Mouse (Mus musculus): ENCODE data around the gene Krt14. TPM values are rescaled to one million over a fixed set of nuclear protein-coding genes. Genes with fewer than 3 reads are reported as not detected.

Krt14 gene
- total and polyA plus RNA-seq, 3 experiments, result 0.08 to 0.11 TPM; not detected in 1

DNA sequence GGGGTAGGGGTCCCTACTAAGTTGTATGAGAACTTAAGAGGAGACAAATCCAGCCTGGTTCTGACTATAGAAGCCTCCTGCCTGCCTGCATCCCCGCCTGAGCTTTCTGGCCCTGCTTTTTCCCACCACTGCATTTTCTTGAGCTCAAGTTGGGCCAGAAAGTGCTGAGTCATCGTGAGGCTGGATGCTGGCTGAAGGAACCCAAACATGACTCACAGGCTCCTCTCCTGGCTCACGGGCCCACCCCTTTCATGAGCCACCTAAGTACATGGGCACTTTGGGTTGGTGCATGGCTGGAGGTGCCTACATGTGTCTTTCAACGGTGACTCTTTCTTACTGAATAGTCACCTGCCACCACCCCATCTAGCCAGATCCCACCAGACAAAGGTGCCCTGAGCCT is 8.7 kb downstream of the Krt14 start:
- ATAC-seq (ENCODE audit: extremely low read depth, insufficient number of reproducible peaks, low FRiP score, poor library complexity, severe bottlenecking) (no peak), DNase-seq (ENCODE audit: low spot score) (no peak)
- H3K4me1 ChIP-seq (ENCODE audit: insufficient read depth, low read depth, low read length), result no peaks in the 10 kb centered on the region
- H3K4me3 ChIP-seq (ENCODE audit: low read depth, low read length), result no peak overlapping the region
- peaks cover 68% of the 10 kb centered on the region for H3K9me3 ChIP-seq (replicated peaks)
- no peaks in the 10 kb centered on the region for H3K27me3 ChIP-seq (ENCODE audit: insufficient read depth, low read length)
- TF ChIP-seq POLR2AphosphoS5 (IDR thresholded peaks at IDR 0.05; ENCODE audit: insufficient replicate concordance, low read depth, low read length) (no peak), GATA2 (IDR thresholded peaks at IDR 0.05; ENCODE audit: borderline replicate concordance, low read depth, low read length) (no peak), CTCF (IDR thresholded peaks at IDR 0.05; ENCODE audit: low read depth, low read length) (no peak), TAL1 (conservative IDR thresholded peaks at IDR 0.05; ENCODE audit: low read depth, low read length) (no peak), GATA1 (IDR thresholded peaks at IDR 0.05; ENCODE audit: borderline replicate concordance, low read length) (no peak)
- H3K36me3 ChIP-seq (replicated peaks), result no peaks in the 10 kb centered on the region

DNA sequence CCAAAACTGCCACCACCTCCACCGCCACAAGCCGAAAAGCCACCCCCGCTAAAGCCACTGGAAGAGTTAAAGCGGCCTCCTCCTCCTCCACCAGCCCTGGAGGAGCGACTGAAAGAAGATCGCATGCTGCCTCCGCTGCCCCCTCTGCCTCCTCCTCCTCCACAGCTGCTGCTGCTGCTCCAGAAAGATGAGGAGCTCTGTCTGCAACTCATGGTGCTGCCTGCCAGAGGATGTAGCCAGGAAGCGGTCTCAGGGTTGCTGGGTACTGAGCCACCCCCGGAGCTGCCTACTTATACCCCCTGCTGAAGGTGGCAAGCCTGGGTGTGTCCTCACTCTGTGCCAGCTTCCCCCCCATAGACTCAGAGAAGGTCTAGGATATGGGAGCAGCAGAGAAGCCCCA is 14.4 kb downstream of the Krt14 start, which contains the start of gene Krt9:
Gene Krt9 (minus strand): TSS at position 255 of the 400 bp plus-strand sequence.
- TF ChIP-seq TAL1 (conservative IDR thresholded peaks at IDR 0.05; ENCODE audit: low read depth, low read length), result no peak
- no peak for TF ChIP-seq GATA2 (IDR thresholded peaks at IDR 0.05; ENCODE audit: borderline replicate concordance, low read depth, low read length)
- no peaks in the 10 kb centered on the region for H3K36me3 ChIP-seq (replicated peaks)
- H3K9me3 ChIP-seq (replicated peaks), result peaks cover 71% of the 10 kb centered on the region
- ATAC-seq (ENCODE audit: extremely low read depth, insufficient number of reproducible peaks, low FRiP score, poor library complexity, severe bottlenecking) (no peak), DNase-seq (ENCODE audit: low spot score) (no peak)
- H3K4me3 ChIP-seq (ENCODE audit: low read depth, low read length), result no peak within 1 kb of the TSS
- no peaks in the 10 kb centered on the region for H3K27me3 ChIP-seq (ENCODE audit: insufficient read depth, low read length)
- no peaks in the 10 kb centered on the region for H3K4me1 ChIP-seq (ENCODE audit: insufficient read depth, low read depth, low read length)

DNA sequence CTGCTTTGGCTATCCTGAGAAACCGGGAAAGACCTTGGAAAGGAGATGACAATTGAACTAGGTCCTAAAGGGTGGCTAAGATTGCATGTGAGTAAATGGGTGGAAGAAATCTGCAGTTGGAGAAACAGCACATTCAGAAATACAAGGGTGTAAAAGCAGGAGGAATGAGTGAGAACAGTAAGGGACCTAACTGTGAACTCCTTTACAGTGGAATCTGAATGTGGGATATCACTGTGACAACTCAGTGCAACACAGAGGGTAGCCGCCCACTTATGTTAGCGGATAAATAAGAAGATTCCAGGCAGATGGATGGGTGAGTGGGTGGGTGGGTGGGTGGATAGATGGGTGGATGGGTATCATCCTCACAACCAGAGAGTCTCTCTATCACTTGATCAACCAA is 15.5 kb downstream of the Krt14 start:
- TF ChIP-seq GATA2 (IDR thresholded peaks at IDR 0.05; ENCODE audit: borderline replicate concordance, low read depth, low read length) (no peak), TAL1 (conservative IDR thresholded peaks at IDR 0.05; ENCODE audit: low read depth, low read length) (no peak), CTCF (IDR thresholded peaks at IDR 0.05; ENCODE audit: low read depth, low read length) (no peak), POLR2AphosphoS5 (IDR thresholded peaks at IDR 0.05; ENCODE audit: insufficient replicate concordance, low read depth, low read length) (no peak)
- Histone ChIP-seq H3K36me3 (replicated peaks) (no peaks in the 10 kb centered on the region), H3K27me3 (ENCODE audit: insufficient read depth, low read length) (no peaks in the 10 kb centered on the region)

DNA sequence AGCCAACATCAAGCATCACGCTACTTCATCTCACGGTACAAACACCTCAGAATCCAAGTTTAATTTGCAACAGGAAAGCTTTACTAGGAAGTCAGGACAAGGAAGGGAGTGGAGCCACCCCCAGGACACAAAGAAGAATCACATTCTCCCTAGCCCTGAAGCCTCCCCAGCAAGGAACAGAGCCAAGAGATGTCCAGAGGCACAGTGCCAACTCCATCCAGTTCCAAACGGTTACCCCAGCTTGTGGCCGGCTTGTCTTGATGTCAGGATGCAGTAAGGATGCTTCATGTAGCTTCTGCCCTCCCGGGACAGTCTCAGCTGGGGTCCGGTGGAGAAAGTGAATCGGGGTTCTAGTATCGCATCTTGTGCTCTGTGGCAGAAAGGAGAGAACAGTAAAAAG is 20.6 kb downstream of the Krt14 start:
- H3K36me3 ChIP-seq (replicated peaks), result no peaks in the 10 kb centered on the region
- H3K4me1 ChIP-seq (ENCODE audit: insufficient read depth, low read depth, low read length), result no peaks in the 10 kb centered on the region
- ATAC-seq (ENCODE audit: extremely low read depth, insufficient number of reproducible peaks, low FRiP score, poor library complexity, severe bottlenecking) (no peak), DNase-seq (ENCODE audit: low spot score) (no peak)
- H3K27me3 ChIP-seq (ENCODE audit: insufficient read depth, low read length), result no peaks in the 10 kb centered on the region
- no peak overlapping the region for H3K4me3 ChIP-seq (ENCODE audit: low read depth, low read length)
- TF ChIP-seq GATA1 (IDR thresholded peaks at IDR 0.05; ENCODE audit: borderline replicate concordance, low read length), result no peak
- no peak for TF ChIP-seq POLR2AphosphoS5 (IDR thresholded peaks at IDR 0.05; ENCODE audit: insufficient replicate concordance, low read depth, low read length)
- TF ChIP-seq TAL1 (conservative IDR thresholded peaks at IDR 0.05; ENCODE audit: low read depth, low read length), result no peak
- no peak for TF ChIP-seq GATA2 (IDR thresholded peaks at IDR 0.05; ENCODE audit: borderline replicate concordance, low read depth, low read length)
- TF ChIP-seq CTCF (IDR thresholded peaks at IDR 0.05; ENCODE audit: low read depth, low read length), result no peak
- peaks cover 71% of the 10 kb centered on the region for H3K9me3 ChIP-seq (replicated peaks)

More for the DNA sequence above, 15.5 kb downstream of the Krt14 start:
- no peak for ATAC-seq (ENCODE audit: extremely low read depth, insufficient number of reproducible peaks, low FRiP score, poor library complexity, severe bottlenecking)
- Histone ChIP-seq H3K9me3 (replicated peaks) (peaks cover 64% of the 10 kb centered on the region), H3K4me1 (ENCODE audit: insufficient read depth, low read depth, low read length) (no peaks in the 10 kb centered on the region), H3K4me3 (ENCODE audit: low read depth, low read length) (no peak overlapping the region)
- no peak for DNase-seq (ENCODE audit: low spot score)

DNA sequence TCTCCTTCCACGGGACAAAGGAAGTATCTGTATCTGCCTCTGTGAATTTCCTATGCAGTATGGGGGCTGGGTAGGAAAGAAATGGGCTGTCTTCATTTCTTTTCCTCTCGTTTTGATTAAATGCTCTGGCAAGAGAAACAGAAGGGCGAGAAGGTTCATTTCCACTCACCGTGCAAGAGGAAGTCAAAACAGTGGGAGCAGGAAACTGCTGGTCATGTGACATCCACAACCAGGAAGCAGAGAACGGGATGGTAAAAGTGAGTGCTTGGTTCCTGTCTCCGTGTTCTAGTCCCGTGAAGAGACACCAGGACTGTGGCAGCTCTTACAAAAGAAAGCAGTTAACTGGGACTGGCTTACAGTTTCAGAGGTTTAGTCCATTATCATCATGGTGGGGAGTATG is 25.6 kb downstream of the Krt14 start:
- DNase-seq (ENCODE audit: low spot score) (no peak), ATAC-seq (ENCODE audit: extremely low read depth, insufficient number of reproducible peaks, low FRiP score, poor library complexity, severe bottlenecking) (no peak)
- H3K27me3 ChIP-seq (ENCODE audit: insufficient read depth, low read length), result no peaks in the 10 kb centered on the region
- TF ChIP-seq TAL1 (conservative IDR thresholded peaks at IDR 0.05; ENCODE audit: low read depth, low read length) (no peak), CTCF (IDR thresholded peaks at IDR 0.05; ENCODE audit: low read depth, low read length) (no peak), GATA1 (IDR thresholded peaks at IDR 0.05; ENCODE audit: borderline replicate concordance, low read length) (no peak), GATA2 (IDR thresholded peaks at IDR 0.05; ENCODE audit: borderline replicate concordance, low read depth, low read length) (no peak), POLR2AphosphoS5 (IDR thresholded peaks at IDR 0.05; ENCODE audit: insufficient replicate concordance, low read depth, low read length) (no peak)
- H3K4me1 ChIP-seq (ENCODE audit: insufficient read depth, low read depth, low read length), result no peaks in the 10 kb centered on the region
- peaks cover 71% of the 10 kb centered on the region for H3K9me3 ChIP-seq (replicated peaks)
- H3K36me3 ChIP-seq (replicated peaks), result no peaks in the 10 kb centered on the region
- H3K4me3 ChIP-seq (ENCODE audit: low read depth, low read length), result no peak overlapping the region

DNA sequence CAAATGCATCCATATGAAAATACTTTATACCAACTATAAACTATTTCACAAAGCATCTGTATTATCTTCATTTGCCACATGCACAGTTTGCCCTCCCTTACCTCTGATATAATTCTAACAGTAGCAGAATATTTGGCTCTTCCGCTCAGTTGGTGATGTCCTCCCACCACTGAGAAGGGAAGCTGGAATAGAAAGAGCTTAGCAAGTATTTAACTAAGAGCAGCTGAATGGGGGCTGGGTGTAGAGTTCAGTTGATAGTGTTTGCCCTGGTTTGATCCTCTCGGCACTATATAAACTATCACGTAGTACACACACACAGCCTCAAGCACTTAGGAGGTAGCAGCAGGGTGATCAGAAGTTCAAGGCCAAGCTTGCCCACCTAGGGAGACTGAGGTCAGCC is 28.1 kb downstream of the Krt14 start:
- Histone ChIP-seq H3K4me1 (ENCODE audit: insufficient read depth, low read depth, low read length) (no peaks in the 10 kb centered on the region), H3K36me3 (replicated peaks) (no peaks in the 10 kb centered on the region), H3K9me3 (replicated peaks) (peaks cover 73% of the 10 kb centered on the region), H3K4me3 (ENCODE audit: low read depth, low read length) (no peak overlapping the region), H3K27me3 (ENCODE audit: insufficient read depth, low read length) (no peaks in the 10 kb centered on the region)
- TF ChIP-seq TAL1 (conservative IDR thresholded peaks at IDR 0.05; ENCODE audit: low read depth, low read length), result no peak
- TF ChIP-seq CTCF (IDR thresholded peaks at IDR 0.05; ENCODE audit: low read depth, low read length), result no peak
- no peak for TF ChIP-seq GATA1 (IDR thresholded peaks at IDR 0.05; ENCODE audit: borderline replicate concordance, low read length)
- TF ChIP-seq POLR2AphosphoS5 (IDR thresholded peaks at IDR 0.05; ENCODE audit: insufficient replicate concordance, low read depth, low read length), result no peak
- TF ChIP-seq GATA2 (IDR thresholded peaks at IDR 0.05; ENCODE audit: borderline replicate concordance, low read depth, low read length), result no peak
- ATAC-seq (ENCODE audit: extremely low read depth, insufficient number of reproducible peaks, low FRiP score, poor library complexity, severe bottlenecking) (no peak), DNase-seq (ENCODE audit: low spot score) (no peak)

DNA sequence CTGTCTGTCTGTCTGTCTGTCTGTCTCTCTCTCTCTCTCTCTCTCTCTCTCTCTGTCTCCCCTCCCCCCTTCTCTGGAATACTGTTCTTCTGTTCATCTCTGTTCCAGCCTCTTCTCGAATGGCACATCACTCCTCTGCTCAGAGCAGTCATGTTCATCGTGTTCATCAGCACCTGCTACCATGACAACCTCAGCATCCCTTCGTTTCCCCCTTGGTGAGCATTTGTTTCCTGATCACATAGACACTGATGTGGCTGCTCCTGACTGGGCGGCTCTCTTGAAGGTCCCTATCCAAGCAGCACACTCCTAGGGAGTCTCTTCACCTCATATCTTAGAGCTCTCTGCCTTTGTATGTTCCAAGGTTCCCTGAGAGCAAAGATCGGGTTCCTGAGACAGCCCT is 29.0 kb downstream of the Krt14 start:
- DNase-seq (ENCODE audit: low spot score) (no peak), ATAC-seq (ENCODE audit: extremely low read depth, insufficient number of reproducible peaks, low FRiP score, poor library complexity, severe bottlenecking) (no peak)
- TF ChIP-seq GATA1 (IDR thresholded peaks at IDR 0.05; ENCODE audit: borderline replicate concordance, low read length), result no peak
- TF ChIP-seq GATA2 (IDR thresholded peaks at IDR 0.05; ENCODE audit: borderline replicate concordance, low read depth, low read length), result no peak
- TF ChIP-seq TAL1 (conservative IDR thresholded peaks at IDR 0.05; ENCODE audit: low read depth, low read length), result no peak
- TF ChIP-seq POLR2AphosphoS5 (IDR thresholded peaks at IDR 0.05; ENCODE audit: insufficient replicate concordance, low read depth, low read length), result no peak
- TF ChIP-seq CTCF (IDR thresholded peaks at IDR 0.05; ENCODE audit: low read depth, low read length), result no peak
- no peaks in the 10 kb centered on the region for H3K27me3 ChIP-seq (ENCODE audit: insufficient read depth, low read length)
- H3K9me3 ChIP-seq (replicated peaks), result peaks cover 67% of the 10 kb centered on the region
- H3K4me1 ChIP-seq (ENCODE audit: insufficient read depth, low read depth, low read length), result no peaks in the 10 kb centered on the region
- H3K36me3 ChIP-seq (replicated peaks), result no peaks in the 10 kb centered on the region
- no peak overlapping the region for H3K4me3 ChIP-seq (ENCODE audit: low read depth, low read length)
